Mouse (Mus musculus): ENCODE results near the gene Nme3. TPM values are rescaled to one million over a fixed set of nuclear protein-coding genes. Genes with fewer than 3 reads are reported as not detected.

The Nme3 gene
- polyA plus RNA-seq, 1 experiment from 2014 or later = 74.7 TPM

DNA sequence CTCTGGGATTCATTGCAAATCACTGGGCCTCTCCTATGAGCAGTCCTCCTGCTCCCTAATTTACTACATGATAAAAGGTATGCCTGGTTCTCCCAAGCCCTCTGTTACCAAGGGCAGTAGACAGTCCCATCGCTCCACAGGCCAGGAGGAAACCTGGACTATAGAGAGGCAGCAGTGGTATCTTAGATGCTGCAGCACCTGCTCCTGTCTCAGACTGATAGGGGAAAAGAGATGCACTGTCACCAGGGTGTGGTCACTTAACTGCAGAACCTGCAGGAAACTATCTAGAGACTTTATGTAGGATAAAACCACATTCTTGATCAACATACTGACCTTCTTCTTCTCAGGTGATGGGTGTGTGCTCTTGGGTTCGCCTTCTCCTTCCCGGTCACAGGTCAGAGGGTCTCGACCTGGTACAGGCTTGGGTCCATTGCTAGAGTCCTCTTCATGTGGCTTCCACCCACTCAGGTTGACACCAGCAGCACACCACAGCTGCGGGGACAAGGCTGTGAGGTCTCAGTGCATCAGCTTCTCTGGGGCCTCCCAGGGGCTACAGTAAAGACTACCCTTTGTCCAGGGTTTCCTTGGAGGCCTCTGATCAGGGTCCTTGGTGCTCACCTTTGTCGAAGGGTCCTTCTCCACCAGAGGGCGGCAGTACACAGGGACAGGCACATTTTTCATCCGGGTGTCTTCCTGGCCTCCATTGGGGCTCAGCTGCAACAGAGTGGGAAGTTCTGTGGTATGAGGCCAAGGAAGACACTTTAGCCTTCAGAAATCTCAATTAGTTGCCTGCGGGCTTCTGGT, 6.6 kb downstream of the Nme3 start:
- Histone ChIP-seq H3K27ac (ENCODE audit: low read length) (no peak overlapping the region), H3K9me3 (ENCODE audit: control insufficient read depth, low read length) (no peaks in the 10 kb centered on the region), H3K36me3 (ENCODE audit: control insufficient read depth, insufficient read depth, low read length) (peaks cover 56% of the 10 kb centered on the region), H3K4me3 (ENCODE audit: low read length) (no peak overlapping the region), H3K4me2 (ENCODE audit: low read depth, low read length) (no peak overlapping the region), H3K9ac (ENCODE audit: low read length) (no peak overlapping the region), H3K27me3 (ENCODE audit: control insufficient read depth, insufficient read depth, low read depth, low read length) (no peaks in the 10 kb centered on the region), H3K4me1 (replicated peaks; ENCODE audit: control insufficient read depth, insufficient read depth, low read length) (no peaks in the 10 kb centered on the region)
- ATAC-seq (ENCODE audit: low read depth) = no peak
- WGBS = 66% methylated on average over 9 of the region's 9 CpGs

DNA sequence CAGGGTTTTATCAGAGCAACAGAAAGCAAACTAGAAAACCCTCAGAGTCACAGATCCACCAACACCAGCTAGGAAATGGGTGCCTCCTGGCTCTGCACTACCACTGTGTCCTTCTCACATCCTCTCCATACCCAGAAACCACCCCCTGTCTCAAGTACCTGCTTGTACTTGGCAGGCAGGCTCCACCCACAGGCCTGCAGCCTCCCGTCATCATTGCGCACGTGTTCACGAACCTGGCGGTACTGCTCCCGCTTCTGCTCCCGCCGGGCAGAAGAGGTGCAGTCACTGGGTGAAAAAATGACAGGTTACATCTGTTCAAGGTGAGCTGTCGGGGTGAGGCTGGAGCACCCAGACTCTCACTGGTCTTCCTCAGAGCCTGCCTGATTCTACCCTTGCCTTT, 7.5 kb downstream of the Nme3 start:
- no peak overlapping the region for H3K27ac ChIP-seq (ENCODE audit: low read length)
- no peak for ATAC-seq (ENCODE audit: low read depth)
- H3K4me1 ChIP-seq (replicated peaks; ENCODE audit: control insufficient read depth, insufficient read depth, low read length) = no peaks in the 10 kb centered on the region
- no peak overlapping the region for H3K4me2 ChIP-seq (ENCODE audit: low read depth, low read length)
- peaks cover 59% of the 10 kb centered on the region for H3K36me3 ChIP-seq (ENCODE audit: control insufficient read depth, insufficient read depth, low read length)
- H3K27me3 ChIP-seq (ENCODE audit: control insufficient read depth, insufficient read depth, low read depth, low read length) = no peaks in the 10 kb centered on the region
- H3K9me3 ChIP-seq (ENCODE audit: control insufficient read depth, low read length) = no peaks in the 10 kb centered on the region
- WGBS = 82% methylated on average over 9 of the region's 9 CpGs
- no peak overlapping the region for H3K4me3 ChIP-seq (ENCODE audit: low read length)
- no peak overlapping the region for H3K9ac ChIP-seq (ENCODE audit: low read length)

DNA sequence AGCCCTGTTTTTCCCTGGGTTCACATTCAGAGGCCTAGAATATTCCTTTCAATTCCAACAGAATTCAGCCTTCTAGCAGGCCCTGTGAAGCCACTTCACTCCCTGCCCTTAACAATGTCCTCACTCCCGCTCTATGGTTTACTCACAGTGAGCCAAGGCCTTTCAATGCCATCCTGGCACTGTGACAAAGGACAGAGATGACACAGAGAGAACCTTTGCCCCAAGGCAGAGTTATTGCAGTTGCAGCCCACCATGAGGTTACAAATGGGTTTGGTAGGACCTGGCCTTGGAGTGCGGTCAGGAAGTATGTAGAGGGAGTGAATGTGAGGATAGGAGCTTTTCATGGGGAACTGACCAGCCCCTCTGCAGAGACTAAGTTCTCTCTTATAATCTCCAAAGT, 11.3 kb downstream of the Nme3 start:
- Histone ChIP-seq H3K36me3 (ENCODE audit: control insufficient read depth, insufficient read depth, low read length) (peaks cover 39% of the 10 kb centered on the region), H3K9ac (ENCODE audit: low read length) (no peak overlapping the region), H3K4me2 (ENCODE audit: low read depth, low read length) (no peak overlapping the region), H3K4me3 (ENCODE audit: low read length) (no peak overlapping the region), H3K4me1 (replicated peaks; ENCODE audit: control insufficient read depth, insufficient read depth, low read length) (no peaks in the 10 kb centered on the region), H3K9me3 (ENCODE audit: control insufficient read depth, low read length) (no peaks in the 10 kb centered on the region), H3K27me3 (ENCODE audit: control insufficient read depth, insufficient read depth, low read depth, low read length) (no peaks in the 10 kb centered on the region), H3K27ac (ENCODE audit: low read length) (no peak overlapping the region)
- WGBS = 94% methylated on average over 2 of the region's 2 CpGs
- no peak for ATAC-seq (ENCODE audit: low read depth)

DNA sequence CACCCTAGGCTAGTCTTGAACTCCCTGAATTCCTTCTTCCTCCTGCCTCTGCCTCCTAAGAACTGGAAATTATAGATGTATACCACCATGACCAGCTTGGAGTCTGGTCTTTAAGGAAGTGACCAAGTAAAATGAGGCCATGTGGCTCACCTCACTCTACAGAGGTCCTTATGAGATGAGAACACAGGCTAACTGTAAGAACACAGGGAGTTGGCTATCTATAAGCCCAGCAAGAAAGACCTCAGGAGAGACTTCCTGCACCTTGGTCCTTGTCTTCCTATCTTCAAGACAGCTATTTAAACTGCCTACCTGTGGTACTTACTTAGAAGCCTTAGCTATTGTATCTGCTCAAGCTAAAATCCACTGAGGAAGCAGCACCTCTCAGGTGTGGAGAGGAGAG, 17.7 kb downstream of the Nme3 start:
- no peak for ATAC-seq (ENCODE audit: low read depth)
- Histone ChIP-seq H3K4me1 (replicated peaks; ENCODE audit: control insufficient read depth, insufficient read depth, low read length) (no peaks in the 10 kb centered on the region), H3K27me3 (ENCODE audit: control insufficient read depth, insufficient read depth, low read depth, low read length) (no peaks in the 10 kb centered on the region), H3K9ac (ENCODE audit: low read length) (no peak overlapping the region), H3K27ac (ENCODE audit: low read length) (no peak overlapping the region), H3K4me3 (ENCODE audit: low read length) (no peak overlapping the region), H3K4me2 (ENCODE audit: low read depth, low read length) (no peak overlapping the region), H3K9me3 (ENCODE audit: control insufficient read depth, low read length) (no peaks in the 10 kb centered on the region), H3K36me3 (ENCODE audit: control insufficient read depth, insufficient read depth, low read length) (peaks cover 58% of the 10 kb centered on the region)

- no peak for ATAC-seq (ENCODE audit: low read depth)
- Histone ChIP-seq H3K4me2 (ENCODE audit: low read depth, low read length) (no peak overlapping the region), H3K9ac (ENCODE audit: low read length) (no peak overlapping the region), H3K27ac (ENCODE audit: low read length) (no peak overlapping the region), H3K36me3 (ENCODE audit: control insufficient read depth, insufficient read depth, low read length) (peaks cover 48% of the 10 kb centered on the region), H3K9me3 (ENCODE audit: control insufficient read depth, low read length) (no peaks in the 10 kb centered on the region), H3K4me1 (replicated peaks; ENCODE audit: control insufficient read depth, insufficient read depth, low read length) (no peaks in the 10 kb centered on the region), H3K27me3 (ENCODE audit: control insufficient read depth, insufficient read depth, low read depth, low read length) (no peaks in the 10 kb centered on the region), H3K4me3 (ENCODE audit: low read length) (no peak overlapping the region)
- 90% methylated on average over 1 of the region's 1 CpGs for WGBS
Measured at GRCm38 (mm10) chr17:24923246-24923645, 26.9 kb downstream of the Nme3 start.

GRCm38 (mm10) chr17:24929506-24929905, 33.2 kb downstream of the Nme3 start:
- 80% methylated on average over 1 of the region's 1 CpGs for WGBS
- Histone ChIP-seq H3K27ac (ENCODE audit: low read length) (no peak overlapping the region), H3K9me3 (ENCODE audit: control insufficient read depth, low read length) (no peaks in the 10 kb centered on the region), H3K4me1 (replicated peaks; ENCODE audit: control insufficient read depth, insufficient read depth, low read length) (peaks cover 2% of the 10 kb centered on the region), H3K27me3 (ENCODE audit: control insufficient read depth, insufficient read depth, low read depth, low read length) (no peaks in the 10 kb centered on the region), H3K9ac (ENCODE audit: low read length) (no peak overlapping the region), H3K36me3 (ENCODE audit: control insufficient read depth, insufficient read depth, low read length) (peaks cover 9% of the 10 kb centered on the region), H3K4me2 (ENCODE audit: low read depth, low read length) (no peak overlapping the region), H3K4me3 (ENCODE audit: low read length) (no peak overlapping the region)
- ATAC-seq (ENCODE audit: low read depth) = no peak

DNA sequence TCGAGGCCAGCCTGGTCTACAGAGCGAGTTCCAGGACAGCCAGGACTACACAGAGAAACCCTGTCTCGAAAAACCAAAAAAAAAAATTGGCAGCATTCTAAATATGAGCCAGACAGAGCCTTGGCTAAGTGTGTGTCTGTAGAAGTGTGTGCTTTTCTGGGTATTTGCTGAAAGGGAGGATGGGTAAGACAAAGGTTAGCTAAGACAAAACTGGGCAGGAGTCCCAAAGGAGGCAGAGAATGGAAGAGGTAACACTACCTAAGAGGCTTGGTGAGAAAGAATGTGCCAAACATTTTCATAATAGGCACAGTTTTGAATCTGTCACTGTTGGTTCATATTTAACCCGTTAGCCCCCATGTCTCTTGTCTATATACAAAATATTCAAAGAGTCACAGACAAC, 36.1 kb downstream of the Nme3 start:
- no peak for ATAC-seq (ENCODE audit: low read depth)
- H3K9ac ChIP-seq (ENCODE audit: low read length) = no peak overlapping the region
- peaks cover 3% of the 10 kb centered on the region for H3K36me3 ChIP-seq (ENCODE audit: control insufficient read depth, insufficient read depth, low read length)
- H3K4me2 ChIP-seq (ENCODE audit: low read depth, low read length) = no peak overlapping the region
- H3K9me3 ChIP-seq (ENCODE audit: control insufficient read depth, low read length) = no peaks in the 10 kb centered on the region
- H3K27me3 ChIP-seq (ENCODE audit: control insufficient read depth, insufficient read depth, low read depth, low read length) = no peaks in the 10 kb centered on the region
- WGBS = 85% methylated on average over 4 of the region's 4 CpGs
- no peak overlapping the region for H3K27ac ChIP-seq (ENCODE audit: low read length)
- H3K4me1 ChIP-seq (replicated peaks; ENCODE audit: control insufficient read depth, insufficient read depth, low read length) = peaks cover 16% of the 10 kb centered on the region
- no peak overlapping the region for H3K4me3 ChIP-seq (ENCODE audit: low read length)

GRCm38 (mm10) chr17:24933163-24933562, 36.9 kb downstream of the Nme3 start:
- H3K27me3 ChIP-seq (ENCODE audit: control insufficient read depth, insufficient read depth, low read depth, low read length) = no peaks in the 10 kb centered on the region
- ATAC-seq (ENCODE audit: low read depth) = no peak
- 69% methylated on average over 4 of the region's 4 CpGs for WGBS
- no peak overlapping the region for H3K27ac ChIP-seq (ENCODE audit: low read length)
- no peaks in the 10 kb centered on the region for H3K9me3 ChIP-seq (ENCODE audit: control insufficient read depth, low read length)
- peaks cover 2% of the 10 kb centered on the region; the same call in 1 of the 2 replicates for H3K36me3 ChIP-seq (ENCODE audit: control insufficient read depth, insufficient read depth, low read length)
- no peak overlapping the region for H3K4me3 ChIP-seq (ENCODE audit: low read length)
- no peak overlapping the region for H3K4me2 ChIP-seq (ENCODE audit: low read depth, low read length)
- peaks cover 16% of the 10 kb centered on the region for H3K4me1 ChIP-seq (replicated peaks; ENCODE audit: control insufficient read depth, insufficient read depth, low read length)
- H3K9ac ChIP-seq (ENCODE audit: low read length) = no peak overlapping the region

DNA sequence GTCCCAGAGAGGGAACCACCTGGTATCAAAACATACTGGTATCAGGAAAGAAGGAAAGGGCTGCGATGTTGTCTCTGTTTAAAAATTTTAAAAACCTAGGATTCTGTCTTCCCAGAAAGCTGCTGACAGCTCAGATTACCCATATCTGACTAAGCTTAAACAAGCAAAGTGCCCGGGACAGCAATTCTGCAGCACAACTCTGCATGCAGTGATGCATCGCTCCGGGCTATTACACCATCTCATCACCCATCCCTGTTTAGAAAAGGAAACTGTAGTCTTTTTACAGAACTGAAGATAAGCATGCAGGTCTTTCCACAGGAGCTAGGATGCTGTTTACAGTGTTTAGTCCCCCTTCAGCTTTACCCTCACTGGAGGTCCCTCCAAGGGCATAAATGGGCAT, 38.6 kb downstream of the Nme3 start:
- Histone ChIP-seq H3K9ac (ENCODE audit: low read length) (peak overlapping the region; percentile 93), H3K4me2 (ENCODE audit: low read depth, low read length) (peak overlapping the region; percentile 86), H3K9me3 (ENCODE audit: control insufficient read depth, low read length) (no peaks in the 10 kb centered on the region), H3K27me3 (ENCODE audit: control insufficient read depth, insufficient read depth, low read depth, low read length) (no peaks in the 10 kb centered on the region), H3K4me3 (ENCODE audit: low read length) (peak overlapping the region; percentile 99), H3K27ac (ENCODE audit: low read length) (no peak overlapping the region), H3K4me1 (replicated peaks; ENCODE audit: control insufficient read depth, insufficient read depth, low read length) (peaks cover 16% of the 10 kb centered on the region), H3K36me3 (ENCODE audit: control insufficient read depth, insufficient read depth, low read length) (peaks cover 2% of the 10 kb centered on the region; the same call in 1 of the 2 replicates)
- 57% methylated on average over 4 of the region's 4 CpGs for whole genome bisulfite sequencing
- no peak for ATAC-seq (ENCODE audit: low read depth)

All from lung, embryonic 16.5 days (tissue).